Mouse (Mus musculus): ENCODE measurements around the gene Abhd6.
A peak's percentile ranks its signal among the peaks of the same experiment; 100 is the strongest.

The Abhd6 gene

DNA sequence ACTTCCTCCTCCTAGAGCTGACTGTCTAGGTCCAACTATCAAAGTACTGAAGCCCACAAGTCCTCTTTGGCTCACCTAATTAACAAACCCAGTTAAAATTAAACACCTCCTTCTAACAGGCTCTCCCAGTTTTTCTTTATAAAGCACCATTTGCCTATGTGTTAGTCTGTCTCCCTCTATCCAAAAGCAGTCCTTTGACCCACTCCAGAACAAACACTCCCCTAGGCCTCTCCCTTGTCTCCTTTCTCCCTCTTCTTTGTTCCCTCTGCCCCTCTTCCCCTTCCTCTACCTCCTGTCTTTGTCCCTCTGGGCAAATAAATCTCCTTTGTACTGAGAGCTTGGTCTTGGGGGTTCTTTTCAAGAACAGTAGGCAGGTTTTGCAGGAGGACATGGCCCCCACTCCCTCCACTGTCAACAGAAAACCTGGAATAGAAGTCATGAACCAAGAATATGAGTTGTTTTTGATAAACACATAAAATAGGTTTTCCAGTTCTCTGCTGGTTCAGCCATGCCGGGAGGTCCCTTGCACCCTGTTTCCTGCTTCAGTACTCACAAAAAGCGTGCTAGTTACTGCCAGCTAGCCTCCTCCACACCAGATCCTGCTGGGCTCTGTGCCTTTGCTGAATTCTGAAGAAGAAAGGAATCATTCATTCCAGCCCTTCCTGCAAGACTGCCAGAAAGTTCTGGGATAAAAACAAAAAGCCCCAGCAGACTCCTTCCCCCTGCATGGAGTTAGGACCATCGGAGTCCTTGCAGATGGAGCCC, 60.0 kb downstream of the Abhd6 start:
- no peak for DNase-seq (ENCODE audit: low spot score)

GRCm38 (mm10) chr14:8063835-8064785, 61.4 kb downstream of the Abhd6 start:
- no peak for DNase-seq (ENCODE audit: low spot score)

DNA sequence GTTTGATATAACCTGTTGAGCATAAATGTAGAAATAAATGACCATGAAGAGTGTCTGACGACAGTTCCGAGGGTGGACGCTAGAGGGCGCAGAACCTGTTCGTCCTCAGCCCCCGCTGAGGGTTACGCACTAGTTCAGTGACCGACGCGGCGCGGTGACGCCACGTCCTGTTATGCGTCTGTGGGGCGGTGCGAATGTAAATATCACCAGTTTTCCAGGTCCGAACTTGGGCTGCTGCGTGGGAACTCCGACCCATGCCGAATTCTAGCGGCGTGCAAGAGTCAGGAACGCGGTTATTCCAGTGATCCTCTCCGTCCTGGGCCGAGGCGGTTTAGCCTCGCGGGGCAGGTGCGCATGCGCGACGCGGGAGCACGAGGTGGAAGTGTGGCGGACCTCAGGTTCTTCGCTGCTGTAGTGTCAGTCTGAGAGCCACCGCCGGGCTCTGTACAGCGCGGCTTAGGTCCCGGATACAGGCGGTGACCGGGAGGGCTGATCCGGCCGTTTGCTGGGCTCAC, 77.5 kb downstream of the Abhd6 start, which contains the start of gene Rpp14:
Gene Rpp14 (plus strand): TSS at position 203 of the 515 bp plus-strand sequence.
- DNase-seq (ENCODE audit: low spot score), result peak; percentile 92

- peak; percentile 26 for DNase-seq (ENCODE audit: low spot score)
Observed at GRCm38 (mm10) chr14:8080718-8081117, 78.0 kb downstream of the Abhd6 start.

DNA sequence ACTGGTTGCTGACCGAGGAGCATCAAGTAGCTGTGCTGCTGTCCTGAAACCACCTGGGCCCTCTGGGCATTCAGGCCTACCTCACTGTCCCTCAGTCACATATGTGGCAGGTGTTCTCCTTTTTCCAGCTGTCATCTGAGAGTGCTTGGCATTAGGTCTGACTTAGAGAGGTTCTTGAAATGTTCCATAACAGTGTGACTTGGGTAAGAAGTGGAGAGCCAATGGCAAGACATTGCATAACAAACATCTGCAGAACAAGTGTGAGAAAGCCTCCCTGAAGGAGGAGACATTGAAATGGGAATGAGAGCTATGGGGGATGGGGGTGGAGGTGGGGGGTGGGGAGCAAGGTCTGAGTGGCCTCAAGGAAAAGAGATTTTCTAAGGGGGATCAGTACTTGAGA, 80.2 kb downstream of the Abhd6 start:
- DNase-seq (ENCODE audit: low spot score), result no peak

GRCm38 (mm10) chr14:8089016-8089415, 86.3 kb downstream of the Abhd6 start:
- DNase-seq (ENCODE audit: low spot score), result no peak

GRCm38 (mm10) chr14:8092573-8092972, 89.9 kb downstream of the Abhd6 start:
- no peak for DNase-seq (ENCODE audit: low spot score)

GRCm38 (mm10) chr14:8093427-8093826, 90.7 kb downstream of the Abhd6 start:
- no peak for DNase-seq (ENCODE audit: low spot score)

DNA sequence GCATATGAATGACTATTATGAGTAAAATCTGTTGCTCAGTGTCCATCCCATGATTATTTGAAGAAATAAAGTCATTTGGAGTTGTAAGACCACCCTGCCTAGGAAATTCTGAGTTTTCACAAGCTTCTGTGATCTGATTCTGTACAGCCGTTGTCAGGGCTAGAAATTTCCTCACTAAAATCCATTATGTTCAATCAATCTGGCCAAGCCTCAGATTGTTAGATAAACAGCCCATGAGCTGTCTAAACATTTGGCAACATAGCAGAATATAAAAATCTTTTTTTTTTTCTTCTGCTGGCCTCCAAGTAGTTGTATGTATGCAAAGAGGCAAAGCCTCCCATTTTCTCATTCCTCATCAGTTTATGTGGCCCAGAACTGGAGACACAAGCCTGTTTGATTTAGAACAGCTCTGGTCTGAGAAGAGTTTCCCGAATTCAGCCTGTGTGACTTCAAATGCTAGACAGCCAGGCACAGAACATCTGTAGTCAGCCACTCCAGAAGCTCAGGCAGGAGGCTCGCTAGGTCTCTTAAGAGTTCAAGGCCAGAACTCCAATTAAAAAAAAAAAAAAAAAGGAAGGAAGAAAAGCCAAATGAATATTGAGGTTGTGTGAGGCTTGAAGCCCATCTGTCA, 92.3 kb downstream of the Abhd6 start:
- peak; percentile 20 for DNase-seq (ENCODE audit: low spot score)

GRCm38 (mm10) chr14:8095562-8095950, 92.9 kb downstream of the Abhd6 start:
- DNase-seq (ENCODE audit: low spot score), result peak; percentile 13

- peak; percentile 92 for DNase-seq (ENCODE audit: low spot score)
Observed at GRCm38 (mm10) chr14:8097978-8098686, 95.4 kb downstream of the Abhd6 start, which contains the start of gene Pxk. Pxk (plus strand) TSS chr14:8098211.

GRCm38 (mm10) chr14:8098687-8098995, 95.9 kb downstream of the Abhd6 start:
- DNase-seq (ENCODE audit: low spot score), result no peak

GRCm38 (mm10) chr14:8099561-8100021, 96.9 kb downstream of the Abhd6 start:
- DNase-seq (ENCODE audit: low spot score), result no peak

DNA sequence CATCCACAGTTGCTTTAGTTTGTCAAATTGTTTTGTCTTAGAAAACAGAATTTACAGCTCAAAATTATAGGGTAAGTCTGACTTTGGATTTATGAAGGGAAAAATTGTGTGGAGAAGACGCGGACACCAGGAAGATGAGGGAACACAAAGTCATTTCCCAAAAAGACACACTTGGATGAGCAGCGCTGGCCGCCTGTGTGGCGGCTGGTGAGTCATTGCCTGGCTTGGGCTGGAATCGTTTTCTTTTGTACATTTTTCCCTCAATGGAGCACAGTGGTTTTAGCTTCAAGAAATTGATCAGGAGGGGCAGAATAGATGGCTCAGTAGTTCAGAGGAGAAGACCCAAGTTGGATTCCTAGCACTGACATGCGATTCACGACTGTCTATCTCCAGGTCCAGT, 99.2 kb downstream of the Abhd6 start:
- no peak for DNase-seq (ENCODE audit: low spot score)

DNA sequence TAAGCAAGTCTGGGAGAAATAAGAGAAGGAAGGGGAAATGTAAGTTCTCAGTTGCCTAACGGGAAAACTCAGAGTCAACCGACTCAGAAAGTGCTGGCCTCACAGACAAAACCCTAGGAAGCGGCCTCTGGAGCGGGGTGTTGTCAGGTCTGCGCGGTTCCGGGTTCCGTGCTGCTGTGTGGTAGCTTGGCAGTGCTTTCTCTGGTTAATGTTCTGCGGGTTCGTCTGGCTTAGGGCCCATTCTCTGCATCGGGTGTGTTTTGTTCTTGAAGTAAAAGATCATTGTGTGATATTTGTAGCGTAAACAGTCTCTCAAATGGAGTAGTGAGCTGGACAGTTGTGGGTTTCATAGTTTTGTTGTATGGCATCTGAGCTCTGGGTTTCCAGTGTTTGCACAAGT, 100.0 kb downstream of the Abhd6 start:
- DNase-seq (ENCODE audit: low spot score), result peak; percentile 19
